Mouse (Mus musculus): ENCODE data around the gene Hoxd12.

DNA sequence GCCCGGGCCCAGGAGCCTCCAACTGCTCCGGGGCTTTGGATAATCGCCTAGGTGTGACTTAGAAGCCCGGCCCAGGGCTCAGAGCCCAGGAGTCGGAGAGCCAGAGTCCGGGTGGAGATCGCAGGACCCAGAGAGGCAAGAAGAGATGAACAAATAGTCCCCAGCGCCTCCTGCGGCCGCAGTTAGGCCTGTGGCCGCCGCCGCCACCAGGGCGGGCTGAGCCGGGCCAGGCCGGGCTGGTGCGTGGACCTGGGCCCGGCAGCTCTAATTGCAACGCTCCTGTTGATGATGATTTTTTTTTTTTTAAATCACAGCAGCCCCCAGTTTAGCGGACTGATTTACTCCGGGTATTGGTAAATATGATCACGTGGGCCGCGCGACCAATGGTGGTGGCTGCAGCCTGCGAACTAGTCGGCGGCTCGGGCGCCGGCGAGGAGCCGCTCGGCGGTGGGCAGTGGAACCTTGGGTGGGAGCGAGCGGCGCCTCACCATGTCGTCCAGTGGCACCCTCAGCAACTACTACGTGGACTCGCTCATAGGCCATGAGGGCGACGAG lies 22.8 kb downstream of the Hoxd12 start, which contains the start of gene Hoxd9:
- TF ChIP-seq CTCF (IDR thresholded peaks at IDR 0.05; ENCODE audit: low read depth) (no peak), EP300 (IDR thresholded peaks at IDR 0.05; ENCODE audit: low read depth) (no peak)

All from heart, postnatal 0 days (tissue).